Mouse (Mus musculus): ENCODE data around the gene Olfr799. TPM values are rescaled to one million over a fixed set of nuclear protein-coding genes. Genes with fewer than 3 reads are reported as not detected.

Gene Olfr799
- polyA plus RNA-seq (2014; fragmentation: Illumina TruSeq; extraction: RNeasy Lipid Tissue Mini Kit (QIAGEN cat#74804); ENCODE audit: low read depth, low replicate concordance): not detected

DNA sequence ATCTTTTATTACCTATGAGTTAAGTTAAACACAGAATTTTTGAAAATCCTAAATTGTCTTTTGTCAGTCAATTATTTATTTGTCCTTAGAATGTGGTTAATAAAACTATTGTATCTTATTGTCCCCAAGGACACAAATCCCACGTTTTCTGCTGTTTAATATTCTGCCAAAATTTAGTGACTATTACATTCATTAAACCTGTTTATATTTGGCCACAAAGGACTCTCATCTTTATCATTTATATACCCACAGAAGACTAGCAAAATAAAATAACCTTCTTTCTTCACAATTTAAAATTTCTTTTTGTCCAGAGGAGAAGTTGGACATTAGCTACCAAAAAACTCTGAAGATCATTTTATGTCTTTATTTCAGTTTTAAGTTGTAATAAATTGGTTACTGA is at the start of gene Olfr799:
Olfr799 (plus strand) TSS at position 301 of the 400 bp plus-strand sequence.

DNA sequence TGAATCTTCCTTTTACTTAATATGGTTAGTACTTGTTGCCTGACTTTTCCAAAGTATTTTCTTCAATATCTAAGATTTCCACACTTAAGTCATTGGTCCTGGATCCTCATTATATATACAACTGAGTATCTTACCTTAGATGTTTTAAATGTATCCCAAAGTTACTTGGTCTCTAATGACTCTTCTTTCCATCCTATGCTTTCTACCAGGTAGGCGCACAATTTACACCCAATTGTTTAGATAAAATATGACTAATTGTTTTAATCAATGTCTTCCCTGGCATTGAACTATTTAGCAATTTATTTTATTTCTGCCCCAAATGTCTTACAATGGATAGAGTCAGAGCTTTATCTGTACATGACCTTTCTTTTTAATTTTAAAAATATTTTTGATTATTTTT is 24.8 kb upstream of the Olfr799 start, which contains the start of gene Olfr796:
Olfr796 (minus strand) TSS at position 101 of the 400 bp plus-strand sequence.

DNA sequence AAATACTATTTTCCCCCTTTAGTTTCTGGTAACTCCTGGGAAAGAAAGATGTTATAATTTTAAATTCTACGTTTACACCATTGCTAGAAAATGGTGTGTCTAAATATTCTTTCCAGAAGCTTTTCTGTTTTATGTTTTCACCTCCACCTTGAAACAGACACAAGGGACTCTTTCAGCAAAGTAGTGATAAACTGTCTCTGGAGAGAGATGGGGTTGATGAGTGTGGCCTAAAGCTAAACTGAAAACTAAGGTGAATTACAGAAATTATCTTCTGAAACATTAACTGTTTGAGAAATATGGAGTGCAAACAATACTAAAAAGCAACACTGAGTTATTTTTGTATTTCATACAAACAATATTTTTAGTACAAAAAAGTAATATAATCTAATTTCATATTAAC is 9.4 kb upstream of the Olfr799 start, which contains the start of gene Olfr798:
Olfr798 (minus strand) TSS at position 101 of the 400 bp plus-strand sequence.

DNA sequence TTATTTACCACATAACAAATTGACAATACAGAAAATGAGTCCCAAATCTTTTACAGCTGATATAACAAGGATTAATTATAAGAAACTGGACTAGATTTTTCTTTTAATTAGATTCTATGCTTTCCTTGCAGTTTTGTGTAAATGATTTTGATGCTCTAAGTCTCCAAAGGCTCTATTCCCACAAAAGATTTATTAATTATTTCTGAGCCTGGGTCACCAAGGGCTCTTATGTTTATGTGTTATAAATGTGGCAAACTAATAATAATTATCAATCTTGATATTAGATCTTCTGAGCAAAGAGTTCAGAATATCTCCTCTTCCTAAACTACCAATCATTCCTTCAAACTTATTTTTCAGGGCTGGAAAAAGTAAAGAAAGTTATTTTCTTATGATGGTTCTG is 20.1 kb downstream of the Olfr799 start, which contains the start of gene Olfr800:
Olfr800 (plus strand) TSS at position 301 of the 400 bp plus-strand sequence.

DNA sequence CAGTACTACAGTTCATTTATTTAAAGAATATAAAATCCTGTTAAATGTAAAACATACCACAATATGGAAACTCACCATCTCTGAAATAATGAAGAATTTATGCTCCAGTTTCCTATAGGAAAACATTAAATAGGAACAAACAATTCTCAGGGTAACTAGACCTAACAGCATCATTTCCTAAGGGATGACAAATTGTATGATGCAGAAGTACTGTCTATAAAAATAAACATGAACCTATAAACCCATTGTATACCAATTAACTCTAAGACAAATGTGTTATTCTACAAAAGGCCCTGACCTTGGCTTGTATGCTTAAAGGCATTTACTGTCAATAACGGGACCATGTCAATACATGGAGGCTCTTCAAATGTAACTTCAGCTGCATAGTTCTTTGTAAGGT is 36.5 kb downstream of the Olfr799 start, which contains the start of gene Olfr801:
Olfr801 (minus strand) TSS at position 101 of the 400 bp plus-strand sequence.

DNA sequence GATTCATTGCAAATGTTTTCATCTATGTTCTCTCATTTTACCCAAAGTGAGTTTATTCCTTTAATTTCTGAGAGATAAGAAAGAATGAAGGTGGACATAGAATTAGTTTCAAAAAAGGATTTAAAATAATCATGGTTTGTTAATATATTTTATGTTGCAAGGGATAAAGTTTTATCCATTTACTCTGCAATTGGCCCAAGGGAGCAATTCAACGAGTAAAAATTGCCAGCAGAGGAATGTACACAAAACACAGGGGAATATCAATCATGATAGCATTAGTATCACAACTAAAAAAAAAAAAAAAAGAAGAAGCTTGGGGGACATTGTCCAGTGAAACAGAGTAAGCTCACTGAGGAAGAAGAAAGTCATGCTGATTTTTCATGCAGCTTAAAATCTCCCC is 50.8 kb downstream of the Olfr799 start, which contains the start of gene Olfr802:
Olfr802 (minus strand) TSS at position 101 of the 400 bp plus-strand sequence.

DNA sequence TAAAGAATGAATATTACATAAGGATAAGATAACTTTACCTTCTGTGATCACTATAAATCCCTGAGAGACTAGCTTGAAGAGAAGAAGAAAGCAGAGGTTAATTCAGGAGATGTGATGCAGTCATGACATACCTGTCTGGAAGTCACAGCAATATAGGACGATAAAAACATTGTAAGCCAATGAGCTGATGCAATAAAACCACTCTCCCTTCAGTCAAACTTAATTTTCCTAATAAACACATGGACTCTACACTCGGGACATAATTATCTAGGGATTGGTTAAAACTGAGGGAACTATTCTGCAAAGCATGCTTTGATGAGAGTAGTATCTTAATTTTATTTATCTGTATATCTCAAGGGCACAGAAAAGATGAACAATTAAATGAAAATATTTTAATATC is 56.9 kb downstream of the Olfr799 start, which contains the start of gene Olfr803:
Olfr803 (minus strand) TSS at position 101 of the 400 bp plus-strand sequence.

Other genes starting within 250 kb of the Olfr799 start
- not detected for gene Olfr785, start 232.1 kb upstream of the Olfr799 start, polyA plus RNA-seq (2014; fragmentation: Illumina TruSeq; extraction: RNeasy Lipid Tissue Mini Kit (QIAGEN cat#74804); ENCODE audit: low read depth, low replicate concordance)
- not detected for gene Olfr786, start 210.2 kb upstream of the Olfr799 start, polyA plus RNA-seq (2014; fragmentation: Illumina TruSeq; extraction: RNeasy Lipid Tissue Mini Kit (QIAGEN cat#74804); ENCODE audit: low read depth, low replicate concordance)
- gene Olfr787, start 175.6 kb upstream of the Olfr799 start, polyA plus RNA-seq (2014; fragmentation: Illumina TruSeq; extraction: RNeasy Lipid Tissue Mini Kit (QIAGEN cat#74804); ENCODE audit: low read depth, low replicate concordance): not detected
- gene Olfr788, start 166.5 kb upstream of the Olfr799 start, polyA plus RNA-seq (2014; fragmentation: Illumina TruSeq; extraction: RNeasy Lipid Tissue Mini Kit (QIAGEN cat#74804); ENCODE audit: low read depth, low replicate concordance): not detected
- gene Olfr789, start 152.7 kb upstream of the Olfr799 start, polyA plus RNA-seq (2014; fragmentation: Illumina TruSeq; extraction: RNeasy Lipid Tissue Mini Kit (QIAGEN cat#74804); ENCODE audit: low read depth, low replicate concordance): not detected
- not detected for gene Olfr790, start 139.0 kb upstream of the Olfr799 start, polyA plus RNA-seq (2014; fragmentation: Illumina TruSeq; extraction: RNeasy Lipid Tissue Mini Kit (QIAGEN cat#74804); ENCODE audit: low read depth, low replicate concordance)
- not detected for gene Olfr791, start 115.7 kb upstream of the Olfr799 start, polyA plus RNA-seq (2014; fragmentation: Illumina TruSeq; extraction: RNeasy Lipid Tissue Mini Kit (QIAGEN cat#74804); ENCODE audit: low read depth, low replicate concordance)
- gene Olfr792, start 98.3 kb upstream of the Olfr799 start, polyA plus RNA-seq (2014; fragmentation: Illumina TruSeq; extraction: RNeasy Lipid Tissue Mini Kit (QIAGEN cat#74804); ENCODE audit: low read depth, low replicate concordance): not detected
- gene Olfr794, start 69.8 kb upstream of the Olfr799 start, polyA plus RNA-seq (2014; fragmentation: Illumina TruSeq; extraction: RNeasy Lipid Tissue Mini Kit (QIAGEN cat#74804); ENCODE audit: low read depth, low replicate concordance): not detected
- not detected for gene Olfr796, start 24.9 kb upstream of the Olfr799 start, polyA plus RNA-seq (2014; fragmentation: Illumina TruSeq; extraction: RNeasy Lipid Tissue Mini Kit (QIAGEN cat#74804); ENCODE audit: low read depth, low replicate concordance)
- gene Olfr798, start 9.6 kb upstream of the Olfr799 start, polyA plus RNA-seq (2014; fragmentation: Illumina TruSeq; extraction: RNeasy Lipid Tissue Mini Kit (QIAGEN cat#74804); ENCODE audit: low read depth, low replicate concordance): not detected
- gene Olfr800, start 20.2 kb downstream of the Olfr799 start, polyA plus RNA-seq (2014; fragmentation: Illumina TruSeq; extraction: RNeasy Lipid Tissue Mini Kit (QIAGEN cat#74804); ENCODE audit: low read depth, low replicate concordance): not detected
- not detected for gene Olfr801, start 36.4 kb downstream of the Olfr799 start, polyA plus RNA-seq (2014; fragmentation: Illumina TruSeq; extraction: RNeasy Lipid Tissue Mini Kit (QIAGEN cat#74804); ENCODE audit: low read depth, low replicate concordance)
- not detected for gene Olfr802, start 50.7 kb downstream of the Olfr799 start, polyA plus RNA-seq (2014; fragmentation: Illumina TruSeq; extraction: RNeasy Lipid Tissue Mini Kit (QIAGEN cat#74804); ENCODE audit: low read depth, low replicate concordance)
- not detected for gene Olfr803, start 56.8 kb downstream of the Olfr799 start, polyA plus RNA-seq (2014; fragmentation: Illumina TruSeq; extraction: RNeasy Lipid Tissue Mini Kit (QIAGEN cat#74804); ENCODE audit: low read depth, low replicate concordance)
- not detected for gene Olfr804, start 65.7 kb downstream of the Olfr799 start, polyA plus RNA-seq (2014; fragmentation: Illumina TruSeq; extraction: RNeasy Lipid Tissue Mini Kit (QIAGEN cat#74804); ENCODE audit: low read depth, low replicate concordance)
- not detected for gene Olfr805, start 91.9 kb downstream of the Olfr799 start, polyA plus RNA-seq (2014; fragmentation: Illumina TruSeq; extraction: RNeasy Lipid Tissue Mini Kit (QIAGEN cat#74804); ENCODE audit: low read depth, low replicate concordance)
- not detected for gene Olfr806, start 104.4 kb downstream of the Olfr799 start, polyA plus RNA-seq (2014; fragmentation: Illumina TruSeq; extraction: RNeasy Lipid Tissue Mini Kit (QIAGEN cat#74804); ENCODE audit: low read depth, low replicate concordance)
- gene Olfr807, start 120.3 kb downstream of the Olfr799 start, polyA plus RNA-seq (2014; fragmentation: Illumina TruSeq; extraction: RNeasy Lipid Tissue Mini Kit (QIAGEN cat#74804); ENCODE audit: low read depth, low replicate concordance): not detected
- gene Olfr808, start 128.0 kb downstream of the Olfr799 start, polyA plus RNA-seq (2014; fragmentation: Illumina TruSeq; extraction: RNeasy Lipid Tissue Mini Kit (QIAGEN cat#74804); ENCODE audit: low read depth, low replicate concordance): not detected
- not detected for gene Olfr809, start 137.2 kb downstream of the Olfr799 start, polyA plus RNA-seq (2014; fragmentation: Illumina TruSeq; extraction: RNeasy Lipid Tissue Mini Kit (QIAGEN cat#74804); ENCODE audit: low read depth, low replicate concordance)
- gene Olfr810, start 157.4 kb downstream of the Olfr799 start, polyA plus RNA-seq (2014; fragmentation: Illumina TruSeq; extraction: RNeasy Lipid Tissue Mini Kit (QIAGEN cat#74804); ENCODE audit: low read depth, low replicate concordance): not detected
- gene Olfr811, start 166.9 kb downstream of the Olfr799 start, polyA plus RNA-seq (2014; fragmentation: Illumina TruSeq; extraction: RNeasy Lipid Tissue Mini Kit (QIAGEN cat#74804); ENCODE audit: low read depth, low replicate concordance): not detected
- not detected for gene Olfr812, start 208.6 kb downstream of the Olfr799 start, polyA plus RNA-seq (2014; fragmentation: Illumina TruSeq; extraction: RNeasy Lipid Tissue Mini Kit (QIAGEN cat#74804); ENCODE audit: low read depth, low replicate concordance)
- gene Olfr813, start 217.9 kb downstream of the Olfr799 start, polyA plus RNA-seq (2014; fragmentation: Illumina TruSeq; extraction: RNeasy Lipid Tissue Mini Kit (QIAGEN cat#74804); ENCODE audit: low read depth, low replicate concordance): not detected
- not detected for gene Olfr814, start 242.4 kb downstream of the Olfr799 start, polyA plus RNA-seq (2014; fragmentation: Illumina TruSeq; extraction: RNeasy Lipid Tissue Mini Kit (QIAGEN cat#74804); ENCODE audit: low read depth, low replicate concordance)

All from sigmoid colon, adult 10 weeks (tissue).